Mouse (Mus musculus): ENCODE results near the gene Poc1a. TPM values are rescaled to one million over a fixed set of nuclear protein-coding genes. Genes with fewer than 3 reads are reported as not detected.
A peak's percentile ranks its signal among the peaks of the same experiment; 100 is the strongest.

Poc1a gene
- total RNA-seq, 2 experiments from 2014 or later = 4.3 to 4.8 TPM

DNA sequence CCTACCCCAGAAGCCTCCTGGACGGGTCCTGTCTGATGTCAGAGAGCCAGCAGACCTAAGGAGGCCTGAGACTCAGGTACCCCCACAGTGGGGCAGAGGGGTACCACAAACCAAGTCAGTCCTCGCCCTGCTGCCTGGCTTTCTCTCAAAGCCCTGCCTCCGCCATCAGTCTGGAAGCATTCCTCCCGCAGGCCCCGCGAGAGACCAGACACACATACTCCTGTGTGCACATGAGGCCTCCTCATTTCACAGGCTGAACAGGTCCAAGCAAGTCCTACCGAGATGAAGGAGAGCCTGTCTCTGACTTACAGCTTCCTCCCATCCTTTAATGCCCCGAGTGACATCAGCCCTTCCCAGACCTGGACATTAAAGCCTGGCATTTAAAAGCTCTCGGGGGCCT, 97.9 kb downstream of the Poc1a start:
- DNase-seq = no peak
- intact Hi-C loops (cut with DNase I) = no loop called here

- DNase-seq = peak; percentile 52 to 57
- intact Hi-C loops (cut with DNase I) = no loop called here
These were observed 105.5 kb downstream of the Poc1a start for GRCm38 (mm10) chr9:106386181-106386864.

- intact Hi-C loops (cut with DNase I) = no loop called here
- DNase-seq = no peak
These were observed 112.1 kb downstream of the Poc1a start for GRCm38 (mm10) chr9:106392828-106393527.

DNA sequence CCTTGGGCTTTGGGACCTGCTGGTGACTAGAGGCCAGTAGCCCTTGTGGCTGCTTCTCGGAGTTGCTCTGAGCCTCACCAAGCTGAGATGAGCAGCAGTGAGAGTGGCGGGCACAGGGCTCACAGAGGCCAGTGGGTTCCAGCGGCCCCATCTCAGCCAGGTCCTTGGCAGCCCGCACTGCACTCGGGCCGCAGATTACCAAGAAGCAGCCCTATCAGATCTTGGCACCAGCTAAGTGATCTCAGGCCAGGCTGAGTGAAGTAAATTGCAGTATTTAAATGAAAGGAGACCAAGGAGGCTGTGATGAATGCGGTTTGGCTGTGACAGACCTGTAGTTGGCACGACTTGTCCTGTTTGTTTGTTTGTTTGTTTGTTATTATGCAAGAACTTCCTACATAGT, 112.7 kb downstream of the Poc1a start:
- intact Hi-C loops (cut with DNase I) = no loop called here
- no peak for DNase-seq

DNA sequence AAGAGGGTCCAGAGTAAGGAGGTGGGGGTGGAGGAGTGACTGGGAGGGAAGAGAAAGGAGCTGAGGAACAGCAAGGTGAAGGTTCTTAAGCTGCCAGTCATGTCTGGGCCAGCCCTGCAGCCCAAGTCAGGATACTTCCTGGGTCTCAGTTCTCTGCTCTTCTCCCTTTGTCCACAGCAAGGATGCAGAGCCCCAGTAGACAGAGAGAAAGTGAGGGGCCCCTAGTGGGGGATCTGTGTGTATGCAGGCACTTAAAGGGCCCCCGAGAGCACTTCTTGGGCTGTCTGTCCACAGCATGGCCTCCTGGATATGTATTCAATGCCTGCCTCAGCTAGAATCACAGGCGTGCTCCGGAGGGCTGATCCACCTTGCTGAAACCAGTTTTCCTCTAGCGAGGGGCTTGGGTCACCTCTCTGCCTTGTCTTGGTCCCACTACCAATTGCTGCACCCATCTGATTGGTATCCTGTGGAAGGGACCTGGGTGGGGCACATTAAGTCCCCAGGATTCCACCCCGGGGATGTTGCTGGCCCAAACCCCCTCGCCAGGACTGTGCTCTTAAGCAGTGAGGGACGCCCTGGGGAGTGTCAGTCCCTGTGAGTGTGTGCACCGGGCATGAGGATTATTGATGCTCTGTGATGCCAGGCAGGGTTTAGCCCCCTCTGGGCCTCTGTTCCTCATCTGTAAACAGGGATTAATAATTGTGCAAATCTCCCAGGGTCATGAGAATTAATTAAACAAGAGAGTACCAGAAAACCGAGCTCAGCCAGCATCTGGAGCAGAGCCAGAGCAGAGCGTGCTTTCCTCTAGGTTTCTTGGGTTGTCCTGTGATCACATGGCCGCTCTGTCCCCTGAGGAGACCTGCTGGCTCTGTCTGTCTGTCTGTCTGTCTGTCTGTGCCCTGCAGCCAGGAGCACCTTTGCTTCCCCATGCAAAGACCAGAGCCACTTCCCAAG, 114.1 kb downstream of the Poc1a start:
- intact Hi-C loops (cut with DNase I) = no loop called here
- DNase-seq = peak in 1 of 2 experiments; percentile 45

DNA sequence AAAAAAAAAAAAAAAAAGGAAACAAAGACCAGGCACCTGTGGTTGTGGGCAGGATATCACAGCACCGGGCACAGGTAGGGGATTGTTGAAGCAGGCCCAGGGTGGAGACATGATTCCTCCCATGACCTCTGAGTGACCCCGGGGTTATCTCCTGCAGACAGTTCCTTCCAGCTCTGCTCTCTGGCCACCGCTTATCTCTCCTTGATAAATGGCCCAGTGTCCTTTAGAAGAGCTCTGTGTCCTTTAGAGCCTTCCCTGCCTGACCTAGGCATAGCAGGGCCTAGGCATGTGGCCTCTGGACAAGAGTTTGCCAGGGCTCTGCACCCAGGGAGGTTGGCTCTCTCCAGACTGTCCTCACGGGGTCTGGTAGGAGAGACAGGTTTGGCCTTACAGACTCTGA, 116.9 kb downstream of the Poc1a start:
- intact Hi-C loops (cut with DNase I) = no loop called here
- DNase-seq = no peak

DNA sequence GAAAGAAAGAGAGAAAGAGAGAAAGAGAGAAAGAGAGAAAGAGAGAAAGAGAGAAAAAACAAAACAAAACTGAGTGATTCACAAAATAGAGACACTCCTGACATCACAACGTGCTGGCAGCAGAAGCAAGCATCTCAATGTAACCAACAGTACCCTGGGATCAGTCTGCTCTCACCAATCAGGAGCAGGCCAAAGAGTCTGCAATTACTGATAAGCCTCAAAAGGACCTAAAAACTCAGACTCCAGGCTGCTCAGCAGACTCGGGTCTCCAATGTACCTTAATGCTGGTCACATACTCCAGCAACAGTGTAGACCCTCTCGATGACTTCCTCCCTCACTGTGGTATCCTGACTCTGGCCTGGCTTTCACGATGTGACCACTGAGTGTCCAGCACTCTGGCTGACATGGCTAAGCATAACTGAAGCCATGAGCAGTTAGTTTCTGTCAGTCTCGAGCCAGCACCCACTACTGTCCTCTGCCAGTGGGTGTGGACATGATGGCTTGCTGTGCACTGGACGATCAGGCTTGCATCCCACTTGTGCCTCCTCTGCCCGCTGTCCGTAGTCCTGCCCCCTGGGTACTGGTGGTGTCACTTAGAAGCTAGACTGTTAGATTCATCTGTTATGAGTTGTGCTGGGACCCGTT, 117.9 kb downstream of the Poc1a start:
- DNase-seq = no peak
- intact Hi-C loops (cut with DNase I) = no loop called here

DNA sequence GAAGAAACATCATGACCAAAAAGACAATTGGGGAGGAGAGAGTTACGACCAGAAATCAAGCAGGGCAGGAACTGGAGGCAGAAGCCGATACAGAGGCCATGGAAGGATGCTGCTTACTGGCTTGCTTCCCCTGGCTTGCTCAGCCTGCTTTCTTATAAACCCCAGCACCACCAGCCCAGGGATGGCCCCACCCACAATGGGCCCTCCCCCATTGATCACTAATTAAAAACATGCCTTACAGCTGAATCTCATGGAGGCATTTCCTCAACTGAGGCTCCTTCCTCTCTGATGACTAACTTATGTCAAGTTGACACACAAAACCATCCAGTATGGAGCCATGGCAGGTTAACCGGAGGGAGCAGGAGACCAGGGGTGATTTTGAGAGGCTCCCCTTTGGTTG, 118.9 kb downstream of the Poc1a start:
- DNase-seq = no peak
- intact Hi-C loops (cut with DNase I) = no loop called here

Other genes with a start within 250 kb of the Poc1a start
- gene Col6a4, start 184.3 kb upstream of the Poc1a start, total RNA-seq (2021) = under 1 TPM in 1 of 2 experiments, not detected in 1; 0.27 TPM
- gene Glyctk, start 122.9 kb upstream of the Poc1a start, total RNA-seq (2021) = 1 to 10 TPM; 1.3 to 1.7 TPM
- 10 to 100 TPM; 54.4 to 63.1 TPM for gene Wdr82, start 110.1 kb upstream of the Poc1a start, total RNA-seq (2021)
- 10 to 100 TPM; 11.8 to 15.2 TPM for gene Ppm1m, start 81.3 kb upstream of the Poc1a start, total RNA-seq (2021)
- gene Twf2, start 78.0 kb upstream of the Poc1a start, total RNA-seq (2021) = 100 to 1,000 TPM; 122 to 142 TPM
- under 1 TPM; 0.55 to 0.88 TPM for gene Tlr9, start 58.5 kb upstream of the Poc1a start, total RNA-seq (2021)
- 100 to 1,000 TPM; 562 to 652 TPM for gene Alas1, start 32.4 kb upstream of the Poc1a start, total RNA-seq (2021)
- gene Dusp7, start 87.6 kb downstream of the Poc1a start, total RNA-seq (2021) = 10 to 100 TPM; 53.2 to 53.9 TPM
- 100 to 1,000 TPM; 307 to 348 TPM for gene Rpl29, start 148.4 kb downstream of the Poc1a start, total RNA-seq (2021)
- gene Acy1, start 157.3 kb downstream of the Poc1a start, total RNA-seq (2021) = 10 to 100 TPM; 16.2 to 18.9 TPM
- gene Abhd14b, start 166.4 kb downstream of the Poc1a start, total RNA-seq (2021) = 1 to 10 TPM; 6.8 to 8.9 TPM
- gene Abhd14a, start 166.6 kb downstream of the Poc1a start, total RNA-seq (2021) = 10 to 100 TPM; 21.9 to 22.0 TPM
- gene Pcbp4, start 172.2 kb downstream of the Poc1a start, total RNA-seq (2021) = 10 to 100 TPM; 62.4 to 68.8 TPM
- gene Gpr62, start 184.9 kb downstream of the Poc1a start, total RNA-seq (2021) = under 1 TPM in 1 of 2 experiments, not detected in 1; 0.10 TPM
- gene Rrp9, start 194.9 kb downstream of the Poc1a start, total RNA-seq (2021) = 10 to 100 TPM; 19.3 to 20.3 TPM
- gene Parp3, start 195.9 kb downstream of the Poc1a start, total RNA-seq (2021) = 10 to 100 TPM; 18.1 to 19.0 TPM
- gene Iqcf1, start 218.9 kb downstream of the Poc1a start, total RNA-seq (2021) = not detected
- gene Iqcf5, start 233.5 kb downstream of the Poc1a start, total RNA-seq (2021) = not detected